Mouse (Mus musculus) gastrocnemius, adult 2 months (tissue): ENCODE data around the gene Slc15a1. TPM values are rescaled to one million over a fixed set of nuclear protein-coding genes. Genes with fewer than 3 reads are reported as not detected.

Source experiments
- DNase-seq: peaks from one replicate; pipeline ENCODE4 v3.0.0; 2022
- H3K27ac ChIP-seq: fragments of 200-600 bp; 2 replicates; pipeline ENCODE4 v1.8.1; 2022; ENCODE audit warnings: mild to moderate bottlenecking
- H3K4me3 ChIP-seq: fragments of 200-600 bp; 2 replicates; pipeline ENCODE4 v1.8.1; 2022; ENCODE audit warnings: mild to moderate bottlenecking, moderate library complexity
- CTCF ChIP-seq: fragments of 200-600 bp; IDR thresholded peaks from 2 replicates; pipeline ENCODE4 v1.8.1; 2022; ENCODE audit warnings: antibody characterized with exemption, mild to moderate bottlenecking, moderate library complexity
- intact Hi-C: fragments of 180-260 bp; cut with DNase I; formaldehyde crosslinking; loops from one replicate; pipeline ENCODE4 v1.15.1; 2025
- total RNA-seq, 2 experiments: library from RNA; stranded (reverse); gene quantifications; 2 replicates each; pipeline ENCODE4 v1.2.3; 2021

The Slc15a1 gene
- total RNA-seq, 2 experiments from 2014 or later = not detected

GRCm38 (mm10) chr14:121481591-121481990 is 23.5 kb downstream of the Slc15a1 start:
- intact Hi-C loops = no loop called here

GRCm38 (mm10) chr14:121479096-121479495 is 26.0 kb downstream of the Slc15a1 start:
- TF ChIP-seq CTCF = no peak
- no peak overlapping the region for H3K27ac ChIP-seq
- H3K4me3 ChIP-seq = no peak overlapping the region
- DNase-seq = no peak
- intact Hi-C loops = no loop called here

More at GRCm38 (mm10) chr14:121481591-121481990, 23.5 kb downstream of the Slc15a1 start:
- no peak for TF ChIP-seq CTCF
- DNase-seq = no peak
- no peak overlapping the region for H3K27ac ChIP-seq
- no peak overlapping the region for H3K4me3 ChIP-seq

GRCm38 (mm10) chr14:121477925-121478693 is 26.9 kb downstream of the Slc15a1 start:
- TF ChIP-seq CTCF = no peak
- intact Hi-C loops = no loop called here
- DNase-seq = no peak
- H3K27ac ChIP-seq = no peak overlapping the region
- H3K4me3 ChIP-seq = no peak overlapping the region

DNA sequence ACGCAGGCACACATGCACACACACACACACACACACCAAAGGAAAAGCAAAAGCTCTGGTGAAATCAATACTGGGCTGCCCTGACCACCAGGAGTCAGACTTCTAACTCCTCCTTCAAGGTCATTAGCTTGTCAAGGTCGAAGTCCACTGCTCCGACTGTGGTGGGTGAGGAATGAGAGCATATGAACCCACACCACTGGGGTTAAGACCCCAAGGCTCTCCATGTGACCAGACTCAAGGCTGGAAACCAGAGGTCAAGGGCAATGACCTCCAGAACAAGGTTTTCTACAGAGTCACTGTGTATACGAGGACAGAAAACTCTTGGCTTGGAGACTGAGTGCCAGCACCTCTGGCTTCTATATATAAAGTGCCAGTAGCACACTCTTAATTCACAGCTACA is 31.2 kb downstream of the Slc15a1 start:
- H3K4me3 ChIP-seq = no peak overlapping the region
- intact Hi-C loops = no loop called here
- no peak for TF ChIP-seq CTCF
- no peak for DNase-seq
- H3K27ac ChIP-seq = no peak overlapping the region

GRCm38 (mm10) chr14:121471545-121472121 is 33.4 kb downstream of the Slc15a1 start:
- Histone ChIP-seq H3K27ac (no peak overlapping the region), H3K4me3 (no peak overlapping the region)
- no peak for DNase-seq
- TF ChIP-seq CTCF = no peak
- intact Hi-C loops = no loop called here

GRCm38 (mm10) chr14:121469601-121470000 is 35.5 kb downstream of the Slc15a1 start:
- H3K4me3 ChIP-seq = no peak overlapping the region
- intact Hi-C loops = no loop called here
- DNase-seq = no peak
- H3K27ac ChIP-seq = no peak overlapping the region
- TF ChIP-seq CTCF = no peak

GRCm38 (mm10) chr14:121467646-121468045 is 37.4 kb downstream of the Slc15a1 start:
- TF ChIP-seq CTCF = no peak
- H3K27ac ChIP-seq = no peak overlapping the region
- DNase-seq = no peak
- intact Hi-C loops = no loop called here
- H3K4me3 ChIP-seq = no peak overlapping the region

DNA sequence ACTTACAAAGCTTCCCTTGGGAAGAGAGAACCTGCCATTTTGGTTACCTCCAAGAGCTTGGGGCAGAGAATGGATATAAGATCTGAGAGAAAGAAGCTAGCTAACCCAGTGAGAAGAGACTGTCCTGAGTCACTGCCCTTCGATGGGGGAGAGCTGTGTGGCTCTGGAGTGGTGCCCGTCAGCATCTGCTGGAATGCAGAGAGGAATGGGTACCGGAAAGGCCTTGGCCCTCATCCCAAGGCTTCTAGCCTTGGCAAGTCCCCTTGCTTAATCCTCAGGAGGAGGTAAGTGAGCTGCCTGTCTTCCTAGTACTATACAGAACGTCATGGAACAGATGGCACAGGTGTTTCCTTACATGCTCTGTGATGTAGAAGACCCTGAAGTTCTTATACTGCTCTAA is 38.6 kb downstream of the Slc15a1 start:
- DNase-seq = no peak
- H3K27ac ChIP-seq = no peak overlapping the region
- no peak overlapping the region for H3K4me3 ChIP-seq
- intact Hi-C loops = no loop called here
- no peak for TF ChIP-seq CTCF

- Histone ChIP-seq H3K4me3 (no peak overlapping the region), H3K27ac (no peak overlapping the region)
- no peak for TF ChIP-seq CTCF
- no peak for DNase-seq
- intact Hi-C loops = no loop called here
These were observed 40.7 kb downstream of the Slc15a1 start for GRCm38 (mm10) chr14:121464318-121464717.

DNA sequence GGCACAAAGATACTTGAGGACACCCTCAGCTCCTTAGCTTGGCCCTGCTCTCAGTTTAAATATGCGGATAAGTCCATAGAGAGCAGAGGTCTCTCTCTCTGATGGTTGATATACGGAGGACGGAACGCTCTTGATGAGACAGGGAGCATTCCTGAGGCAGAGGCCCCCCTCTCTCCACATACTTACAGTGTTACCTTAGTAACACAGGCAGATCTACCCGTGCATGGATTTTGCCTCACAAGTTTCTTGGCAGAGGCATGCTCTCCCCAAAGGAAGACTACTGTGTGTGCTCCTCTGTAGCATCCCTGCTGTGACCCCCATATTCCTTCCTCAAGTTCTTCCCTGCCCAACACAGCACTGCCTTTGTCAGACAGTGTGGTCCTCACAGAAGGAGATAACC is 42.3 kb downstream of the Slc15a1 start:
- H3K27ac ChIP-seq = no peak overlapping the region
- TF ChIP-seq CTCF = no peak
- intact Hi-C loops = no loop called here
- DNase-seq = no peak
- H3K4me3 ChIP-seq = no peak overlapping the region

GRCm38 (mm10) chr14:121460966-121461365 is 44.1 kb downstream of the Slc15a1 start:
- TF ChIP-seq CTCF = no peak
- Histone ChIP-seq H3K27ac (no peak overlapping the region), H3K4me3 (no peak overlapping the region)
- no peak for DNase-seq
- intact Hi-C loops = no loop called here

DNA sequence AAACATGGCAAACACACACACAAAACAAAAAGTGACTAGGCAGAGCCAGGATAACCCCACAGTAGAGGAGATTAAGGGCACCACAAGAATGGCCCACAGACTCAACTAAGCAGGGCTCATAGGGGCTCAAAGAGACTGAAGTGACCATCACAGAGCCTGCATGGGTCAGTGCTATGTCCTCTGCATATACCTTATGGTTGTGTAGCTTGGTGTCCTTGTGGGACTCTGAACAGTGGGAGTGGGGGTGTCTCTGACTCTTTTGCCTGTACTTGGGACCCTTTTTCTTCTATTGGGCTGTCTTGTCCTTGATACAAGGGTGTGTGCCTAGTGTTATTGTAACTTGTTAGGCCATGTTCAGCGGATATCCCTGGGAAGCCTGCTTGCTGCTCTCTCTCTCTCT is 46.5 kb downstream of the Slc15a1 start:
- no peak for DNase-seq
- TF ChIP-seq CTCF = no peak
- no peak overlapping the region for H3K4me3 ChIP-seq
- intact Hi-C loops = no loop called here
- H3K27ac ChIP-seq = no peak overlapping the region

DNA sequence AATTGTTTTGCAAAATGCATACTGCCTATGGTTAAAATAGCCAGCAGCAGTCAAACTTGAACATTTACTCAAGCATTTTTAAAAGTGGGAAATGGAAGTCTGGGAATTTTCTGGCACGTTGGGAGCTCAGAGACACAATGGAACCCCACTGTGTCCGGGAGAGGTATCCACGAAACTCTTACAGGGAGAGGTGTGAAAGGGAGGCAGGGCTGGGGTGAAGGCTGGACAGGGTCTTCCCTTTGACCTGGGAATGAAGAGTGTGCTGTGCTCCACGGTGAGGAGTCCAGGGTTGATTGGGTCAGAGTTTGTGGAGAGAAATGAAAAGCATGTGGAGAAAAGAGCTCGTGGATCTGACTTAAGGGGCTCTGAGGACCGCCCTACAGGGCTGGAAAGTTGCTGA is 47.5 kb downstream of the Slc15a1 start:
- intact Hi-C loops = no loop called here
- no peak overlapping the region for H3K4me3 ChIP-seq
- no peak overlapping the region for H3K27ac ChIP-seq
- TF ChIP-seq CTCF = no peak
- no peak for DNase-seq
